Comparison of ENCODE assay signal across 22 mouse cellular contexts in genomic region chr1:127380140-127380539, GRCm38 (mm10).
"Had no signal": no experiment of that assay in that cellular context is flagged by ENCODE, and none has a peak within 500 bp of the region (broad histone marks: within the 10 kb centered on the region; RNA-seq: fewer than 3 reads in every experiment).

No protein-coding gene starts in this region.

- H3K4me2 ChIP-seq: limb, embryonic 13.5 days; liver, embryonic 12.5 days; liver, embryonic 15.5 days; lung, embryonic 15.5 days; midbrain, embryonic 11.5 days had no signal

- H3K36me3 ChIP-seq: liver, embryonic 15.5 days; lung, embryonic 15.5 days had no signal

- H3K27ac ChIP-seq: limb, embryonic 10.5 days; limb, embryonic 13.5 days; liver, embryonic 12.5 days; liver, embryonic 15.5 days; lung, embryonic 15.5 days; stomach, postnatal 0 days had no signal

- H3K9ac ChIP-seq: limb, embryonic 13.5 days; liver, embryonic 12.5 days; liver, embryonic 15.5 days; lung, embryonic 15.5 days had no signal

- H3K4me1 ChIP-seq: liver, embryonic 12.5 days; liver, embryonic 15.5 days; lung, embryonic 15.5 days had no signal

- H3K4me3 ChIP-seq: layer of hippocampus, adult 2 months; limb, embryonic 10.5 days; limb, embryonic 13.5 days; liver, embryonic 12.5 days; liver, embryonic 15.5 days; lung, embryonic 15.5 days; megakaryocyte, embryonic 14.5 days; myocyte had no signal

- H3K27me3 ChIP-seq: limb, embryonic 13.5 days; liver, embryonic 12.5 days; liver, embryonic 15.5 days; lung, embryonic 15.5 days; megakaryocyte, embryonic 14.5 days had no signal

- H3K9me3 ChIP-seq: limb, embryonic 10.5 days; limb, embryonic 13.5 days; liver, embryonic 12.5 days; liver, embryonic 15.5 days; lung, embryonic 15.5 days; megakaryocyte, embryonic 14.5 days had no signal

- ATAC-seq: liver, embryonic 12.5 days had no signal

- DNase-seq: kidney, adult 11 months; kidney, adult 8-10 months; kidney, postnatal 25 days; layer of hippocampus, adult 9-11 months; liver; lung, adult 18-20 months; lung, postnatal 36 days; right cerebral cortex, adult 18-20 months; right cerebral cortex, postnatal 14 days; right cerebral cortex, postnatal 4 days; thymus, adult 2 months; thymus, postnatal 25 days had no signal
